8 mouse cellular contexts compared by ENCODE assay signal in genomic region chr8:56552045-56552444, GRCm38 (mm10). TPM values are rescaled to one million over a fixed set of nuclear protein-coding genes. Genes with fewer than 3 reads are reported as not detected.
A peak's percentile ranks its signal among the peaks of the same experiment; 100 is the strongest.
DNase-seq lines count a peak whose midpoint lies in the region; ATAC-seq and TF ChIP-seq lines count a peak whose summit lies in the region.

No protein-coding gene starts in this region.

- H3K4me3 ChIP-seq in spleen, adult 2 months (ENCODE audit: extremely low read depth, insufficient read depth, insufficient read length) = peak overlapping the region; percentile 39; the same call in 1 of the 2 replicates
- H3K4me3 ChIP-seq in midbrain, embryonic 13.5 days (replicated peaks) = peak overlapping the region; percentile 84

- ATAC-seq in midbrain, embryonic 13.5 days = no peak

- H3K27ac ChIP-seq in spleen, adult 2 months (ENCODE audit: insufficient read depth, low read length) = no peak overlapping the region; the same call in 1 of the 2 replicates
- no peak overlapping the region for H3K27ac ChIP-seq in midbrain, embryonic 13.5 days

- no peak for TF ChIP-seq CTCF in spleen, adult 2 months (IDR thresholded peaks at IDR 0.05; ENCODE audit: extremely low read depth, insufficient read depth, insufficient read length, insufficient replicate concordance)

- H3K4me1 ChIP-seq in spleen, adult 2 months (ENCODE audit: control insufficient read depth, insufficient read depth, insufficient read length) = peaks cover 4% of the 10 kb centered on the region
- H3K4me1 ChIP-seq in midbrain, embryonic 13.5 days (replicated peaks) = peaks cover 18% of the 10 kb centered on the region

- H3K9ac ChIP-seq in midbrain, embryonic 13.5 days (replicated peaks) = peak overlapping the region; percentile 83

- H3K36me3 ChIP-seq in spleen, adult 2 months (ENCODE audit: control insufficient read depth, insufficient read depth, low read length) = no peaks in the 10 kb centered on the region
- no peaks in the 10 kb centered on the region for H3K36me3 ChIP-seq in midbrain, embryonic 13.5 days

- no peaks in the 10 kb centered on the region for H3K27me3 ChIP-seq in spleen, adult 2 months (ENCODE audit: control insufficient read depth, insufficient read depth, low read length)
- no peaks in the 10 kb centered on the region for H3K27me3 ChIP-seq in midbrain, embryonic 13.5 days

- peak overlapping the region; percentile 63 for H3K4me2 ChIP-seq in midbrain, embryonic 13.5 days (replicated peaks)

- no peak for TF ChIP-seq POLR2A in spleen, adult 2 months (IDR thresholded peaks at IDR 0.05; ENCODE audit: low read depth, low read length)

- DNase-seq in adrenal gland, adult 2 months = peak; percentile 10
- DNase-seq in adrenal gland, postnatal 36 days = no peak
- no peak for DNase-seq in spleen, adult 2 months (ENCODE audit: low read depth in 1 of 2, low spot score in 2 of 2)
- DNase-seq in spleen, adult 18-20 months = no peak
- DNase-seq in kidney, adult 11 months = peak; percentile 19
- DNase-seq in gastrocnemius, adult 8-10 months (ENCODE audit: low spot score in 2 of 2) = no peak
- DNase-seq in urinary bladder, adult 2 months (ENCODE audit: low spot score) = no peak

- 27% methylated on average over 10 of the region's 10 CpGs for WGBS in spleen, adult 2 months
- WGBS in midbrain, embryonic 13.5 days = 31% methylated on average over 10 of the region's 10 CpGs

- no peaks in the 10 kb centered on the region for H3K9me3 ChIP-seq in midbrain, embryonic 13.5 days

RNA-seq across cellular contexts. Expression of gene Fbxo8, which starts 1.2 kb away (rescaled TPM):
- 10 to 100 TPM; 45.0 to 53.1 TPM for total RNA-seq in adrenal gland, adult 2 months (2021)
- 144 and 149 TPM in 2 replicates for polyA plus RNA-seq in adrenal gland, adult 2 months (2012; rRNA removed)
- 10 to 100 TPM; 48.3 to 60.2 TPM for total RNA-seq in adrenal gland, postnatal 36 days (2021)
- 10.2 and 12.5 TPM in 2 replicates for polyA plus RNA-seq in spleen, adult 2 months (2012; rRNA removed)
- polyA plus RNA-seq in midbrain, embryonic 13.5 days (2015; fragmentation: Nextera tagmentation; extraction: Ambion mirVana) = 40.0 and 41.5 TPM in 2 replicates
- 10 to 100 TPM; 29.9 to 35.6 (median 32.8) TPM for total RNA-seq in gastrocnemius, adult 8-10 months (2022)
- polyA plus RNA-seq in urinary bladder, adult 2 months (2012; rRNA removed) = 33.9 and 36.5 TPM in 2 replicates

RNA-seq across cellular contexts. Expression of gene Cep44, which starts 1.2 kb away (rescaled TPM):
- total RNA-seq in adrenal gland, adult 2 months (2021) = 10 to 100 TPM; 16.6 to 18.0 TPM
- 3.0 and 4.3 TPM in 2 replicates for polyA plus RNA-seq in adrenal gland, adult 2 months (2012; rRNA removed)
- 10 to 100 TPM; 18.0 to 18.9 TPM for total RNA-seq in adrenal gland, postnatal 36 days (2021)
- 4.4 and 5.4 TPM in 2 replicates for polyA plus RNA-seq in spleen, adult 2 months (2012; rRNA removed)
- polyA plus RNA-seq in midbrain, embryonic 13.5 days (2015; fragmentation: Nextera tagmentation; extraction: Ambion mirVana) = 31.1 and 34.2 TPM in 2 replicates
- 10 to 100 TPM in 1 of 4 experiments, 1 to 10 TPM in 3; 7.0 to 11.6 (median 8.8) TPM for total RNA-seq in gastrocnemius, adult 8-10 months (2022)
- polyA plus RNA-seq in urinary bladder, adult 2 months (2012; rRNA removed) = 19.4 and 25.5 TPM in 2 replicates

Comparison
In these comparisons a context has a peak if more than half of its experiments do, and no peak if none do; other contexts are left out.
1. DNase-seq: peak in adrenal gland, adult 2 months (single experiment) and kidney, adult 11 months (single experiment); none in adrenal gland, postnatal 36 days (0 of 2), spleen, adult 2 months (0 of 2), spleen, adult 18-20 months (0 of 2), gastrocnemius, adult 8-10 months (0 of 2) and urinary bladder, adult 2 months (single experiment).